24 mouse cellular contexts compared by ENCODE assay signal in the genomic region with DNA sequence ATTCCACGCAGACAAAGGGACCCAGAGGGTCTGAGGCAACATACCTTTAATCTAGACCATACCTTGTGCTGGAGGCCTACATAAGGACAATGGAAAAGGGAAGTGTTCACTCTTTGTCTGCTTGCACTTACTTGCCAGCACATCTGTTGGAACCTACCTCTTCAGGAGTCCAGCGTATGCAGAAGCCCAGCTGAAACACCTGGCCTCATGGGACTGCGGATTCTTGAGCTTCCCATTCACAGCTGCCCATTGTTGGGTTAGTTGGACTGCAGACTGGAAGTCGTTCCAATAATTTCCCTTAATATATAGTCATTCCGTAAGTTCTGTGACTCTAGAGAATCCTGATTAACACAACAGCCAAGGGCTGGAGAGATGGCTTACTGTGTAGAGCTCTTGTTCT. TPM values are rescaled to one million over a fixed set of nuclear protein-coding genes. Genes with fewer than 3 reads are reported as not detected.
"Had no signal": no experiment of that assay in that cellular context is flagged by ENCODE, and none has a peak within 500 bp of the region (broad histone marks: within the 10 kb centered on the region; RNA-seq: fewer than 3 reads in every experiment).

No protein-coding gene starts in this region.

- H3K36me3 ChIP-seq: liver, embryonic 13.5 days; liver, embryonic 15.5 days; lung, embryonic 15.5 days; midbrain, embryonic 13.5 days; midbrain, embryonic 15.5 days; neural tube, embryonic 12.5 days had no signal

- DNase-seq: liver, embryonic 13.5 days; liver, postnatal 0 days; lung, adult 2 months; lung, postnatal 14 days; lung, postnatal 36 days; right cerebral cortex, postnatal 14 days; spleen, adult 18-20 months; thymus, adult 18-20 months; thymus, postnatal 14 days; thymus, postnatal 36 days had no signal

- H3K27ac ChIP-seq: liver, embryonic 13.5 days; liver, embryonic 15.5 days; lung, embryonic 15.5 days; macrophage; midbrain, embryonic 13.5 days; midbrain, embryonic 15.5 days; neural tube, embryonic 12.5 days had no signal

- H3K4me3 ChIP-seq: liver, embryonic 13.5 days; liver, embryonic 15.5 days; lung, embryonic 15.5 days; megakaryocyte, embryonic 14.5 days; midbrain, embryonic 13.5 days; midbrain, embryonic 15.5 days; neural tube, embryonic 12.5 days had no signal

- H3K9ac ChIP-seq: liver, embryonic 13.5 days; liver, embryonic 15.5 days; liver, postnatal 0 days; lung, embryonic 15.5 days; midbrain, embryonic 13.5 days; midbrain, embryonic 15.5 days; neural tube, embryonic 12.5 days had no signal

RNA-seq across cellular contexts. Expression of gene BC107364, which starts 20.0 kb away (rescaled TPM):
- total RNA-seq: megakaryocyte progenitor cell, adult 5-6 weeks; midbrain, postnatal 0 days; monocyte, adult 5-6 weeks; neutrophil, adult 5-6 weeks had no signal
- polyA plus RNA-seq: liver, embryonic 13.5 days; liver, embryonic 15.5 days; liver, postnatal 0 days; lung, adult 2 months; macrophage; midbrain, embryonic 13.5 days; midbrain, embryonic 15.5 days; midbrain, postnatal 0 days; neural tube, embryonic 12.5 days; neural tube, embryonic 14.5 days; small intestine, adult 2 months; stomach, embryonic 14.5 days had no signal

RNA-seq across cellular contexts. Expression of gene Hfe2, which starts 52.9 kb away (rescaled TPM):
- total RNA-seq: megakaryocyte progenitor cell, adult 5-6 weeks; monocyte, adult 5-6 weeks; neutrophil, adult 5-6 weeks had no signal
- polyA plus RNA-seq: macrophage; small intestine, adult 2 months had no signal
